In genomic region chr1:45090841-45091535, GRCm38 (mm10) we compare ENCODE assay signal across 16 mouse cellular contexts.
DNase-seq lines count a peak whose midpoint lies in the region; ATAC-seq and TF ChIP-seq lines count a peak whose summit lies in the region.
"Had no signal": no experiment of that assay in that cellular context is flagged by ENCODE, and none has a peak within 500 bp of the region (broad histone marks: within the 10 kb centered on the region; RNA-seq: fewer than 3 reads in every experiment).

No protein-coding gene starts in this region.

- WGBS in kidney, postnatal 0 days = 62% methylated on average over 10 of the region's 10 CpGs
- WGBS in midbrain, embryonic 14.5 days = 90% methylated on average over 10 of the region's 10 CpGs
- 88% methylated on average over 10 of the region's 10 CpGs for WGBS in midbrain, embryonic 11.5 days
- WGBS in forebrain, embryonic 14.5 days = 86% methylated on average over 10 of the region's 10 CpGs

- no peak overlapping the region for H3K4me2 ChIP-seq in kidney, postnatal 0 days (ENCODE audit: low read length)
- no peak overlapping the region for H3K4me2 ChIP-seq in midbrain, embryonic 14.5 days (ENCODE audit: low read length)
- no peak overlapping the region for H3K4me2 ChIP-seq in midbrain, embryonic 11.5 days
- no peak overlapping the region for H3K4me2 ChIP-seq in forebrain, embryonic 14.5 days (ENCODE audit: low read length)
- H3K4me2 ChIP-seq: hindbrain, embryonic 15.5 days; liver, embryonic 15.5 days; neural tube, embryonic 12.5 days had no signal

- no peak; the same call in 1 of the 2 replicates for ATAC-seq in kidney, postnatal 0 days (replicated peaks; ENCODE audit: low FRiP score, low read depth)
- ATAC-seq in midbrain, embryonic 14.5 days (ENCODE audit: low FRiP score, low TSS enrichment) = peak; percentile 29; the same call in 1 of the 2 replicates
- ATAC-seq in midbrain, embryonic 11.5 days (ENCODE audit: low FRiP score) = no peak
- no peak for ATAC-seq in forebrain, embryonic 14.5 days

- intact Hi-C loops in gastrocnemius, postnatal 14 days (cut with DNase I; ENCODE audit: low total_unique reads) = no loop called here
- intact Hi-C loops in gastrocnemius, postnatal 36 days (cut with DNase I) = no loop called here

- H3K9me3 ChIP-seq in kidney, postnatal 0 days (replicated peaks; ENCODE audit: low read length) = no peaks in the 10 kb centered on the region
- no peaks in the 10 kb centered on the region for H3K9me3 ChIP-seq in midbrain, embryonic 14.5 days (ENCODE audit: control insufficient read depth, low read length)
- H3K9me3 ChIP-seq in midbrain, embryonic 11.5 days (ENCODE audit: control insufficient read depth, low read length) = no peaks in the 10 kb centered on the region
- H3K9me3 ChIP-seq in forebrain, embryonic 14.5 days (replicated peaks; ENCODE audit: control insufficient read depth, low read length) = no peaks in the 10 kb centered on the region
- H3K9me3 ChIP-seq: hindbrain, embryonic 15.5 days; neural tube, embryonic 12.5 days had no signal

- H3K4me3 ChIP-seq in kidney, postnatal 0 days (replicated peaks; ENCODE audit: low read depth, low read length) = no peak overlapping the region
- H3K4me3 ChIP-seq in midbrain, embryonic 14.5 days (replicated peaks; ENCODE audit: low read depth, low read length) = no peak overlapping the region
- H3K4me3 ChIP-seq in midbrain, embryonic 11.5 days (ENCODE audit: low read depth, low read length) = no peak overlapping the region
- H3K4me3 ChIP-seq in forebrain, embryonic 14.5 days (ENCODE audit: low read depth, low read length) = no peak overlapping the region
- H3K4me3 ChIP-seq: heart, adult 2 months; hindbrain, embryonic 15.5 days; liver, embryonic 15.5 days; midbrain, embryonic 10.5 days; neural tube, embryonic 12.5 days had no signal

- H3K27ac ChIP-seq in kidney, postnatal 0 days = no peak overlapping the region
- no peak overlapping the region for H3K27ac ChIP-seq in midbrain, embryonic 14.5 days (replicated peaks; ENCODE audit: low read depth, low read length)
- H3K27ac ChIP-seq in midbrain, embryonic 11.5 days (ENCODE audit: low read depth, low read length) = no peak overlapping the region
- no peak overlapping the region for H3K27ac ChIP-seq in forebrain, embryonic 14.5 days (ENCODE audit: low read depth, low read length)
- H3K27ac ChIP-seq: heart, adult 2 months; hindbrain, embryonic 15.5 days; liver, embryonic 15.5 days; midbrain, embryonic 10.5 days; neural tube, embryonic 12.5 days had no signal

- no peaks in the 10 kb centered on the region for H3K27me3 ChIP-seq in kidney, postnatal 0 days (ENCODE audit: insufficient read depth, low read length)
- no peaks in the 10 kb centered on the region for H3K27me3 ChIP-seq in midbrain, embryonic 14.5 days (ENCODE audit: control insufficient read depth, insufficient read depth, low read length)
- no peaks in the 10 kb centered on the region for H3K27me3 ChIP-seq in midbrain, embryonic 11.5 days (ENCODE audit: control insufficient read depth, insufficient read depth, low read length)
- H3K27me3 ChIP-seq in forebrain, embryonic 14.5 days (replicated peaks; ENCODE audit: control insufficient read depth, insufficient read depth, low read length) = no peaks in the 10 kb centered on the region
- H3K27me3 ChIP-seq: hindbrain, embryonic 15.5 days; liver, embryonic 15.5 days; neural tube, embryonic 12.5 days had no signal

- DNase-seq in gastrocnemius, postnatal 14 days = peak; percentile 7
- no peak for DNase-seq in gastrocnemius, postnatal 36 days
- DNase-seq in kidney, postnatal 0 days (ENCODE audit: low spot score) = peak; percentile 47
- no peak for DNase-seq in kidney, adult 11 months
- no peak for DNase-seq in midbrain, embryonic 14.5 days
- no peak for DNase-seq in midbrain, embryonic 11.5 days (ENCODE audit: low spot score, missing footprints)
- DNase-seq in testis, postnatal 14 days (ENCODE audit: low spot score) = peak; percentile 7
- DNase-seq in forebrain, embryonic 14.5 days (ENCODE audit: low spot score) = no peak
- DNase-seq: B cell, adult 2 months; cerebellum, adult 9-10 months; heart, adult 2 months; thymus, adult 18-20 months had no signal

- no peaks in the 10 kb centered on the region for H3K4me1 ChIP-seq in kidney, postnatal 0 days (replicated peaks; ENCODE audit: insufficient read depth, low read length)
- H3K4me1 ChIP-seq in midbrain, embryonic 14.5 days (ENCODE audit: control insufficient read depth, insufficient read depth, low read length) = no peaks in the 10 kb centered on the region
- no peaks in the 10 kb centered on the region for H3K4me1 ChIP-seq in midbrain, embryonic 11.5 days (ENCODE audit: control insufficient read depth, insufficient read depth, low read length)
- no peaks in the 10 kb centered on the region for H3K4me1 ChIP-seq in forebrain, embryonic 14.5 days (ENCODE audit: control insufficient read depth, insufficient read depth, low read length)
- H3K4me1 ChIP-seq: hindbrain, embryonic 15.5 days; liver, embryonic 15.5 days; midbrain, embryonic 10.5 days; neural tube, embryonic 12.5 days had no signal

- no peak for TF ChIP-seq CTCF in kidney, postnatal 0 days (IDR thresholded peaks at IDR 0.05; ENCODE audit: low read depth)

- no peak overlapping the region for H3K9ac ChIP-seq in kidney, postnatal 0 days (ENCODE audit: low read depth, low read length)
- H3K9ac ChIP-seq in midbrain, embryonic 14.5 days (replicated peaks; ENCODE audit: low read length) = no peak overlapping the region
- H3K9ac ChIP-seq in midbrain, embryonic 11.5 days (ENCODE audit: low read length) = no peak overlapping the region
- H3K9ac ChIP-seq in forebrain, embryonic 14.5 days (ENCODE audit: low read length) = no peak overlapping the region
- H3K9ac ChIP-seq: hindbrain, embryonic 15.5 days; liver, embryonic 15.5 days; neural tube, embryonic 12.5 days had no signal

- H3K36me3 ChIP-seq in kidney, postnatal 0 days (ENCODE audit: insufficient read depth, low read length) = no peaks in the 10 kb centered on the region
- H3K36me3 ChIP-seq in midbrain, embryonic 14.5 days (ENCODE audit: control insufficient read depth, insufficient read depth, low read length) = no peaks in the 10 kb centered on the region
- H3K36me3 ChIP-seq in midbrain, embryonic 11.5 days (ENCODE audit: control insufficient read depth, insufficient read depth, low read length) = no peaks in the 10 kb centered on the region
- no peaks in the 10 kb centered on the region for H3K36me3 ChIP-seq in forebrain, embryonic 14.5 days (ENCODE audit: control insufficient read depth, insufficient read depth, low read length)
- H3K36me3 ChIP-seq: hindbrain, embryonic 15.5 days; liver, embryonic 15.5 days; midbrain, embryonic 10.5 days; neural tube, embryonic 12.5 days had no signal

Comparison
In these comparisons a context has a peak if more than half of its experiments do, and no peak if none do; other contexts are left out.
1. DNase-seq: peak in gastrocnemius, postnatal 14 days (single experiment), kidney, postnatal 0 days (single experiment) and testis, postnatal 14 days (single experiment); none in gastrocnemius, postnatal 36 days (0 of 2), kidney, adult 11 months (single experiment), midbrain, embryonic 14.5 days (single experiment), midbrain, embryonic 11.5 days (single experiment) and forebrain, embryonic 14.5 days (single experiment).